Mouse (Mus musculus): Measurements from ENCODE around the gene Junb. TPM values are rescaled to one million over a fixed set of nuclear protein-coding genes. Genes with fewer than 3 reads are reported as not detected.
A peak's percentile ranks its signal among the peaks of the same experiment; 100 is the strongest.

The Junb gene
- polyA plus RNA-seq, 1 experiment from 2014 or later, result 95.9 TPM

GRCm38 (mm10) chr8:84936041-84936961 lies 42.2 kb downstream of the Junb start:
- TF ChIP-seq EP300 (optimal IDR thresholded peaks at IDR 0.05), result no peak
- no peak for TF ChIP-seq CTCF (IDR thresholded peaks at IDR 0.05; ENCODE audit: low read depth)
- Histone ChIP-seq H3K9ac (ENCODE audit: low read length) (no peak overlapping the region), H3K4me2 (replicated peaks; ENCODE audit: low read depth) (peak overlapping the region; percentile 58), H3K27ac (replicated peaks) (no peak overlapping the region), H3K9me3 (ENCODE audit: control insufficient read depth, low read length) (no peaks in the 10 kb centered on the region), H3K4me3 (ENCODE audit: low read depth, low read length) (peak overlapping the region; percentile 36), H3K36me3 (ENCODE audit: control insufficient read depth, insufficient read depth, low read length) (no peaks in the 10 kb centered on the region), H3K4me1 (replicated peaks; ENCODE audit: control insufficient read depth, insufficient read depth) (0 out of 2 replicates have a peak, but pooled peaks cover 2% of the 10 kb centered on the region), H3K27me3 (ENCODE audit: control insufficient read depth, insufficient read depth, low read length) (peaks cover 15% of the 10 kb centered on the region; the same call in 1 of the 2 replicates)
- ATAC-seq (ENCODE audit: low FRiP score, low TSS enrichment), result no peak
- WGBS, result 21% methylated on average over 22 of the region's 23 CpGs
- no peak for DNase-seq (ENCODE audit: low spot score)

- Histone ChIP-seq H3K27ac (replicated peaks) (no peak overlapping the region), H3K9ac (ENCODE audit: low read length) (no peak overlapping the region), H3K4me3 (ENCODE audit: low read depth, low read length) (no peak overlapping the region), H3K9me3 (ENCODE audit: control insufficient read depth, low read length) (no peaks in the 10 kb centered on the region), H3K27me3 (ENCODE audit: control insufficient read depth, insufficient read depth, low read length) (peaks cover 15% of the 10 kb centered on the region; the same call in 1 of the 2 replicates), H3K4me1 (replicated peaks; ENCODE audit: control insufficient read depth, insufficient read depth) (0 out of 2 replicates have a peak, but pooled peaks cover 2% of the 10 kb centered on the region), H3K4me2 (replicated peaks; ENCODE audit: low read depth) (no peak overlapping the region), H3K36me3 (ENCODE audit: control insufficient read depth, insufficient read depth, low read length) (no peaks in the 10 kb centered on the region)
- TF ChIP-seq EP300 (optimal IDR thresholded peaks at IDR 0.05) (no peak), CTCF (IDR thresholded peaks at IDR 0.05; ENCODE audit: low read depth) (no peak)
- ATAC-seq (ENCODE audit: low FRiP score, low TSS enrichment) (peak; percentile 27; the same call in 1 of the 2 replicates), DNase-seq (ENCODE audit: low spot score) (no peak)
- whole genome bisulfite sequencing, result 6% methylated on average over 14 of the region's 14 CpGs
These were observed 43.0 kb downstream of the Junb start for GRCm38 (mm10) chr8:84935489-84935888.

GRCm38 (mm10) chr8:84934860-84935259 lies 43.7 kb downstream of the Junb start:
- Histone ChIP-seq H3K27ac (replicated peaks) (no peak overlapping the region), H3K27me3 (ENCODE audit: control insufficient read depth, insufficient read depth, low read length) (peaks cover 15% of the 10 kb centered on the region; the same call in 1 of the 2 replicates), H3K9me3 (ENCODE audit: control insufficient read depth, low read length) (no peaks in the 10 kb centered on the region), H3K4me3 (ENCODE audit: low read depth, low read length) (no peak overlapping the region), H3K9ac (ENCODE audit: low read length) (no peak overlapping the region), H3K4me2 (replicated peaks; ENCODE audit: low read depth) (no peak overlapping the region), H3K4me1 (replicated peaks; ENCODE audit: control insufficient read depth, insufficient read depth) (0 out of 2 replicates have a peak, but pooled peaks cover 2% of the 10 kb centered on the region), H3K36me3 (ENCODE audit: control insufficient read depth, insufficient read depth, low read length) (no peaks in the 10 kb centered on the region)
- DNase-seq (ENCODE audit: low spot score), result no peak
- TF ChIP-seq EP300 (optimal IDR thresholded peaks at IDR 0.05) (no peak), CTCF (IDR thresholded peaks at IDR 0.05; ENCODE audit: low read depth) (no peak)
- WGBS, result 1% methylated on average over 15 of the region's 15 CpGs
- peak; percentile 11; the same call in 1 of the 2 replicates for ATAC-seq (ENCODE audit: low FRiP score, low TSS enrichment)

- 78% methylated on average over 16 of the region's 16 CpGs for WGBS
These were observed 44.6 kb downstream of the Junb start for GRCm38 (mm10) chr8:84933767-84934559.

GRCm38 (mm10) chr8:84930582-84930981 lies 47.9 kb downstream of the Junb start:
- Histone ChIP-seq H3K4me1 (replicated peaks; ENCODE audit: control insufficient read depth, insufficient read depth) (no peaks in the 10 kb centered on the region), H3K9ac (ENCODE audit: low read length) (no peak overlapping the region), H3K4me3 (ENCODE audit: low read depth, low read length) (no peak overlapping the region), H3K9me3 (ENCODE audit: control insufficient read depth, low read length) (no peaks in the 10 kb centered on the region), H3K27me3 (ENCODE audit: control insufficient read depth, insufficient read depth, low read length) (peaks cover 3% of the 10 kb centered on the region; the same call in 1 of the 2 replicates), H3K27ac (replicated peaks) (no peak overlapping the region), H3K4me2 (replicated peaks; ENCODE audit: low read depth) (no peak overlapping the region), H3K36me3 (ENCODE audit: control insufficient read depth, insufficient read depth, low read length) (no peaks in the 10 kb centered on the region)
- WGBS, result 81% methylated on average over 13 of the region's 13 CpGs
- TF ChIP-seq CTCF (IDR thresholded peaks at IDR 0.05; ENCODE audit: low read depth), result no peak
- no peak for TF ChIP-seq EP300 (optimal IDR thresholded peaks at IDR 0.05)
- DNase-seq (ENCODE audit: low spot score), result no peak
- no peak for ATAC-seq (ENCODE audit: low FRiP score, low TSS enrichment)

More at GRCm38 (mm10) chr8:84933767-84934559, 44.6 kb downstream of the Junb start:
- no peak for TF ChIP-seq CTCF (IDR thresholded peaks at IDR 0.05; ENCODE audit: low read depth)
- no peak for TF ChIP-seq EP300 (optimal IDR thresholded peaks at IDR 0.05)
- Histone ChIP-seq H3K36me3 (ENCODE audit: control insufficient read depth, insufficient read depth, low read length) (no peaks in the 10 kb centered on the region), H3K27me3 (ENCODE audit: control insufficient read depth, insufficient read depth, low read length) (peaks cover 15% of the 10 kb centered on the region; the same call in 1 of the 2 replicates), H3K27ac (replicated peaks) (no peak overlapping the region), H3K9ac (ENCODE audit: low read length) (no peak overlapping the region), H3K4me2 (replicated peaks; ENCODE audit: low read depth) (no peak overlapping the region), H3K4me3 (ENCODE audit: low read depth, low read length) (no peak overlapping the region), H3K9me3 (ENCODE audit: control insufficient read depth, low read length) (no peaks in the 10 kb centered on the region), H3K4me1 (replicated peaks; ENCODE audit: control insufficient read depth, insufficient read depth) (0 out of 2 replicates have a peak, but pooled peaks cover 2% of the 10 kb centered on the region)
- ATAC-seq (ENCODE audit: low FRiP score, low TSS enrichment) (no peak), DNase-seq (ENCODE audit: low spot score) (no peak)

All from stomach, postnatal 0 days (tissue).